Mouse (Mus musculus) embryonic stem cell, embryonic (primary cell): ENCODE measurements around the gene Cd180.

ENCODE experiments used
- CTCF ChIA-PET, 4 experiments: fragments of 300-600 bp in 2 of 4; fragments of 350-600 bp in 2 of 4; sonication (Branson Sonifier 250); formaldehyde crosslinking; loops; one replicate each; lab custom pipeline; 2022; ENCODE audit warnings: inconsistent platforms in 2 of 4; lab: Charles Lee
- POLR2A ChIA-PET, 4 experiments: fragments of 300-600 bp in 2 of 4; fragments of 350-600 bp in 2 of 4; sonication (Branson Sonifier 250); formaldehyde crosslinking; loops; one replicate each; lab custom pipeline; 2022; ENCODE audit warnings: antibody characterized with exemption in 4 of 4, inconsistent platforms in 1 of 4; lab: Charles Lee

Cd180 gene

GRCm38 (mm10) chr13:102693341-102693801 lies at the start of gene Cd180:
Gene Cd180, plus strand, starts transcription at chr13:102693558.
- POLR2A ChIA-PET: interaction anchor here in 3 of 4 experiments (0.5 to 2.5 kb wide), 9 partner anchors 10 to 289 kb away, joined by 3 to 11 read pairs (median 4); no protein-coding TSS in a partner anchor
- CTCF ChIA-PET: interaction anchor here in 3 of 4 experiments (0.5 to 2.4 kb wide), 4 partner anchors 12 to 52 kb away, joined by 3 to 17 read pairs (median 5); no protein-coding TSS in a partner anchor

- ChIA-PET POLR2A (interaction anchor here in 3 of 4 experiments (1.0 to 2.1 kb wide), 3 partner anchors 11 to 12 kb away, joined by 5 to 11 read pairs (median 6); no protein-coding TSS in a partner anchor), CTCF (interaction anchor here (0.7 to 1.5 kb wide), 7 partner anchors 10 to 915 kb away, joined by 3 to 4 read pairs (median 4); no protein-coding TSS in a partner anchor)
Measured at GRCm38 (mm10) chr13:102644344-102644743, 49.0 kb upstream of the Cd180 start.

GRCm38 (mm10) chr13:102644789-102645551 lies 48.4 kb upstream of the Cd180 start:
- ChIA-PET POLR2A (interaction anchor here in 3 of 4 experiments (1.0 to 2.1 kb wide), 4 partner anchors 10 to 11 kb away, joined by 3 to 11 read pairs (median 6); no protein-coding TSS in a partner anchor), CTCF (interaction anchor here (0.6 to 1.5 kb wide), 10 partner anchors 10 to 916 kb away, joined by 3 to 4 read pairs (median 3); no protein-coding TSS in a partner anchor)

GRCm38 (mm10) chr13:102646271-102646771 lies 47.0 kb upstream of the Cd180 start:
- CTCF ChIA-PET: interaction anchor here in 2 of 4 experiments (0.6 to 1.4 kb wide), 3 partner anchors 14 to 23 kb away, joined by 3 to 5 read pairs (median 3); no protein-coding TSS in a partner anchor
- POLR2A ChIA-PET: interaction anchor here in 3 of 4 experiments (0.6 to 1.9 kb wide), 6 partner anchors 9 to 92 kb away, joined by 3 to 11 read pairs (median 5); no protein-coding TSS in a partner anchor

- ChIA-PET CTCF (interaction anchor here in 2 of 4 experiments (0.6 to 0.7 kb wide), 2 partner anchors 340 to 419 kb away, joined by 3 to 6 read pairs; no protein-coding TSS in a partner anchor), POLR2A (interaction anchor here in 1 of 4 experiments (1.9 kb wide), 1 partner anchor 8 kb away, joined by 7 read pairs; no protein-coding TSS in a partner anchor)
Measured at GRCm38 (mm10) chr13:102647511-102647910, 45.8 kb upstream of the Cd180 start.

GRCm38 (mm10) chr13:102652303-102652889 lies 41.0 kb upstream of the Cd180 start:
- POLR2A ChIA-PET: no interaction called here

GRCm38 (mm10) chr13:102655071-102655570 lies 38.2 kb upstream of the Cd180 start:
- POLR2A ChIA-PET: interaction anchor here (0.6 to 4.1 kb wide), 30 partner anchors 8 to 1910 kb away, joined by 3 to 27 read pairs (median 4); partner anchors contain the start of genes Pik3r1 (in 2 of the 4) and Mrps36 (in 1 of the 4)
- CTCF ChIA-PET: interaction anchor here (0.6 to 1.6 kb wide), 10 partner anchors 10 to 1180 kb away, joined by 3 to 9 read pairs (median 3); no protein-coding TSS in a partner anchor

More at GRCm38 (mm10) chr13:102652303-102652889, 41.0 kb upstream of the Cd180 start:
- CTCF ChIA-PET: no interaction called here

- CTCF ChIA-PET: interaction anchor here (1.0 to 1.6 kb wide), 4 partner anchors 10 to 89 kb away, joined by 3 to 4 read pairs (median 3); no protein-coding TSS in a partner anchor
- POLR2A ChIA-PET: interaction anchor here in 3 of 4 experiments (0.6 to 4.1 kb wide), 11 partner anchors 9 to 889 kb away, joined by 3 to 27 read pairs (median 9); partner anchors contain the start of gene Pik3r1 (in 1 of the 3)
Measured at GRCm38 (mm10) chr13:102656153-102656690, 37.1 kb upstream of the Cd180 start.

- ChIA-PET CTCF (no interaction called here), POLR2A (interaction anchor here in 1 of 4 experiments (0.7 kb wide), 1 partner anchor 665 kb away, joined by 4 read pairs; no protein-coding TSS in a partner anchor)
Measured at GRCm38 (mm10) chr13:102658223-102658839, 35.0 kb upstream of the Cd180 start.

GRCm38 (mm10) chr13:102664041-102664440 lies 29.3 kb upstream of the Cd180 start:
- POLR2A ChIA-PET: interaction anchor here in 3 of 4 experiments (0.7 to 2.2 kb wide), 4 partner anchors 9 to 85 kb away, joined by 3 to 9 read pairs (median 4); no protein-coding TSS in a partner anchor

GRCm38 (mm10) chr13:102664843-102665587 lies 28.3 kb upstream of the Cd180 start:
- POLR2A ChIA-PET: interaction anchor here (0.6 to 3.2 kb wide), 8 partner anchors 10 to 1628 kb away, joined by 3 to 15 read pairs (median 4); no protein-coding TSS in a partner anchor
- CTCF ChIA-PET: interaction anchor here (0.5 to 1.4 kb wide), 16 partner anchors 10 to 1549 kb away, joined by 3 to 12 read pairs (median 4); no protein-coding TSS in a partner anchor

More at GRCm38 (mm10) chr13:102664041-102664440, 29.3 kb upstream of the Cd180 start:
- CTCF ChIA-PET: interaction anchor here in 1 of 4 experiments (0.7 kb wide), 1 partner anchor 934 kb away, joined by 3 read pairs; no protein-coding TSS in a partner anchor

- ChIA-PET CTCF (interaction anchor here (0.5 to 1.4 kb wide), 8 partner anchors 9 to 255 kb away, joined by 4 to 8 read pairs (median 4); no protein-coding TSS in a partner anchor), POLR2A (interaction anchor here (0.6 to 3.2 kb wide), 5 partner anchors 10 to 20 kb away, joined by 3 to 15 read pairs (median 5); no protein-coding TSS in a partner anchor)
Measured at GRCm38 (mm10) chr13:102665588-102666232, 27.6 kb upstream of the Cd180 start.

GRCm38 (mm10) chr13:102666233-102666614 lies 27.1 kb upstream of the Cd180 start:
- CTCF ChIA-PET: interaction anchor here in 3 of 4 experiments (0.6 to 1.4 kb wide), 4 partner anchors 8 to 159 kb away, joined by 4 to 8 read pairs (median 4); no protein-coding TSS in a partner anchor

GRCm38 (mm10) chr13:102666731-102667130 lies 26.6 kb upstream of the Cd180 start:
- ChIA-PET POLR2A (interaction anchor here in 2 of 4 experiments (0.6 to 3.2 kb wide), 4 partner anchors 11 to 36 kb away, joined by 3 to 15 read pairs (median 4); no protein-coding TSS in a partner anchor), CTCF (no interaction called here)

More at GRCm38 (mm10) chr13:102666233-102666614, 27.1 kb upstream of the Cd180 start:
- POLR2A ChIA-PET: interaction anchor here in 3 of 4 experiments (1.9 to 3.2 kb wide), 3 partner anchors 11 kb away, joined by 5 to 15 read pairs (median 9); no protein-coding TSS in a partner anchor

GRCm38 (mm10) chr13:102667401-102667800 lies 26.0 kb upstream of the Cd180 start:
- CTCF ChIA-PET: no interaction called here
- POLR2A ChIA-PET: interaction anchor here in 1 of 4 experiments (0.6 to 3.2 kb wide), 4 partner anchors 12 to 1070 kb away, joined by 3 to 15 read pairs (median 3); no protein-coding TSS in a partner anchor
